In genomic region chr4:59380478-59380877, GRCm38 (mm10) we compare ENCODE assay signal across 12 mouse cellular contexts.
"Had no signal": no experiment of that assay in that cellular context is flagged by ENCODE, and none has a peak within 500 bp of the region (broad histone marks: within the 10 kb centered on the region; RNA-seq: fewer than 3 reads in every experiment).

No protein-coding gene starts in this region.

- H3K27ac ChIP-seq: kidney, postnatal 0 days; limb, embryonic 12.5 days; limb, embryonic 15.5 days; liver, embryonic 14.5 days; macrophage; midbrain, embryonic 13.5 days; stomach, postnatal 0 days had no signal

- H3K27me3 ChIP-seq: limb, embryonic 15.5 days; midbrain, embryonic 13.5 days had no signal

- H3K9ac ChIP-seq: limb, embryonic 12.5 days; limb, embryonic 15.5 days; liver, embryonic 14.5 days; liver, postnatal 0 days; lung, embryonic 14.5 days; midbrain, embryonic 13.5 days had no signal

- H3K36me3 ChIP-seq: limb, embryonic 12.5 days; limb, embryonic 15.5 days; midbrain, embryonic 13.5 days had no signal

- H3K4me2 ChIP-seq: limb, embryonic 12.5 days; limb, embryonic 15.5 days; liver, embryonic 11.5 days; midbrain, embryonic 13.5 days had no signal

- H3K9me3 ChIP-seq: limb, embryonic 12.5 days; limb, embryonic 15.5 days; midbrain, embryonic 13.5 days had no signal

- DNase-seq: liver, postnatal 0 days; thymus, postnatal 25 days had no signal

- H3K4me3 ChIP-seq: layer of hippocampus, adult 2 months; limb, embryonic 12.5 days; limb, embryonic 15.5 days; midbrain, embryonic 13.5 days had no signal
